Mouse (Mus musculus): ENCODE data around the gene Frmd4b. TPM values are rescaled to one million over a fixed set of nuclear protein-coding genes. Genes with fewer than 3 reads are reported as not detected.

The Frmd4b gene
- polyA plus RNA-seq, 1 experiment from 2014 or later: 22.2 TPM

DNA sequence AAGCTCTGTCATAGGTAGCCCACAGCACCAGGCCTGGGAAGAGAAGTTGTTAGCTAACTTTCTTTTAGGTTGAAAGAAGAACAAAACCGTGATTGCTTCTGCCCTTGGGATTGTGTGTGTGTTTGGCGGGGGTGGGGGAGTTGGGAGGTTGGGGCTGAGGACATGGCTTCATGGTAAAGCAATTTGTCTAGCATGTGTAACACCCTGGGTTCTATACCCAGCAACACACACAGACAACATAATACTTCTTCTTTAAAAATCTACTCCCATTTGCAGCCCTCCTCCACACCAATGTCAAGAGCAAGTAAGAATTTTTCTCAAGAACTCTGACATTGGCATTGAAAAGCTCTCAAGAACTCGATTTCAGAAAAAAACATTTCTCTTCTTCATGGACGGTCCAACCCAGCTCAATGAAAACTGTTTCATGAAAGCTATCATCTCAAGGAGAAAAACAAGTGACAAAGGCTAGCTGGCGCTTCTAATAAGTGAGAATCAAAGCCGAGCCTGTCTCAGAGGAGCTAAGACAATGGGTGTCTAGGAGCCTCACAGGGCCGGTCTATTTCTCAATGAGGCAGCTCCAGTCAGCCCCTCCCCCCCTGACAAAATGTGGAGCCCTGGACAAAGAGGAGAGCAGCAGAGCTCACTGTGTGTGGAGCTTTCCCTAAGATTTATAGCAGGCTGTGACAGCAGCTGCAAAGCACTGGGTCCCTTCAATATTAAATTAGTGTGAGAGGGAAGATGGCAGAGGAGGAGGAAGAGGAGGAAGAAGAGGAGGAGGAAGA, 40.6 kb downstream of the Frmd4b start:
- no peak overlapping the region for H3K27ac ChIP-seq (ENCODE audit: low read length)

DNA sequence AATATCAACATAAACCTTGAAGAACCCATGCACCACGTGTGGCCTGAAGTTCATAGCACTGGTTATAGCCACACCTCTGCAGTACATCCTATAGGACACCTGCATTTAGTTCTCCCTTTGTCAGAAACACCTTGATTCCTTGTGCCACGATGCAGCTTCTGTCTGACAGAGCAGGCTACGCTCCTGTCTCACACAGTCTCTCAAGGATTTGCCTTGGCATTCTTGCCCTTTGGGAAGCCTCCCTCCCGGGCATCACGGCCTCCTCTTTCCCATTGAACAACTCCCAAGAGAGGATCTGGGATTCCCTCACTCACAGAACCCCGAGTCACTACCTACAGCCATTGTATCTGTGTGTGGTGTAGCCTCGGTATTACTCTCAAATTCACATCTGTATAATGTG, 41.2 kb downstream of the Frmd4b start:
- no peaks in the 10 kb centered on the region for H3K27me3 ChIP-seq (ENCODE audit: control insufficient read depth, insufficient read depth, low read length)
- no peaks in the 10 kb centered on the region for H3K9me3 ChIP-seq (ENCODE audit: control insufficient read depth, low read depth, low read length)
- 86% methylated on average over 7 of the region's 7 CpGs for WGBS
- H3K4me1 ChIP-seq (ENCODE audit: control insufficient read depth, insufficient read depth, low read length): no peaks in the 10 kb centered on the region
- H3K4me2 ChIP-seq (replicated peaks; ENCODE audit: low read depth, low read length): no peak overlapping the region
- H3K9ac ChIP-seq (replicated peaks; ENCODE audit: low read depth, low read length): no peak overlapping the region
- ATAC-seq (ENCODE audit: insufficient number of reproducible peaks, insufficient read depth, low FRiP score, low read depth): no peak
- H3K27ac ChIP-seq (ENCODE audit: low read length): no peak overlapping the region
- H3K4me3 ChIP-seq (ENCODE audit: low read depth, low read length): no peak overlapping the region
- no peaks in the 10 kb centered on the region for H3K36me3 ChIP-seq (ENCODE audit: control insufficient read depth, insufficient read depth, low read length)

More for the DNA sequence above, 40.6 kb downstream of the Frmd4b start:
- Histone ChIP-seq H3K36me3 (ENCODE audit: control insufficient read depth, insufficient read depth, low read length) (no peaks in the 10 kb centered on the region), H3K27me3 (ENCODE audit: control insufficient read depth, insufficient read depth, low read length) (no peaks in the 10 kb centered on the region), H3K4me2 (replicated peaks; ENCODE audit: low read depth, low read length) (no peak overlapping the region), H3K9me3 (ENCODE audit: control insufficient read depth, low read depth, low read length) (no peaks in the 10 kb centered on the region), H3K4me1 (ENCODE audit: control insufficient read depth, insufficient read depth, low read length) (no peaks in the 10 kb centered on the region), H3K4me3 (ENCODE audit: low read depth, low read length) (no peak overlapping the region), H3K9ac (replicated peaks; ENCODE audit: low read depth, low read length) (no peak overlapping the region)
- peak; percentile 49; the same call in 1 of the 2 replicates for ATAC-seq (ENCODE audit: insufficient number of reproducible peaks, insufficient read depth, low FRiP score, low read depth)
- WGBS: 46% methylated on average over 7 of the region's 7 CpGs

DNA sequence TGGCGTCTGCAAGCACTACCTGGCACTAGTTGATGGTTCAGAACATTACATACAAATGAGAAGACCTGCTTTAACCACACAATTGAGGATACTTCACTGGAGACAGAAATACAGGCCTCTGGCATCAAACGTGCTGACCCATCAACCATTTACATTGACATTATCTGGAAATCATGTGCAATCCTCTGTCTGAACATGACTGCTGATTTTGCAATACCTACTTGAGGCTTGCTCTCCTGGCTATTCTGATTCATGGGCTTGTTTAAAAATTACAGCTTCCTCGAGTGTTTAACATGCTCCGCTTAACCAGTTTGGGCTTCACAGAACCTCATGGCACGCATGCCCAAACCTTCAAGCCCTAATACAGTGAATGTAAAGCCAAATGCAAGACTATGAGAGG, 42.4 kb downstream of the Frmd4b start:
- 82% methylated on average over 5 of the region's 5 CpGs for WGBS
- Histone ChIP-seq H3K27ac (ENCODE audit: low read length) (no peak overlapping the region), H3K9ac (replicated peaks; ENCODE audit: low read depth, low read length) (no peak overlapping the region), H3K27me3 (ENCODE audit: control insufficient read depth, insufficient read depth, low read length) (no peaks in the 10 kb centered on the region), H3K4me2 (replicated peaks; ENCODE audit: low read depth, low read length) (no peak overlapping the region), H3K36me3 (ENCODE audit: control insufficient read depth, insufficient read depth, low read length) (no peaks in the 10 kb centered on the region), H3K4me1 (ENCODE audit: control insufficient read depth, insufficient read depth, low read length) (no peaks in the 10 kb centered on the region), H3K4me3 (ENCODE audit: low read depth, low read length) (no peak overlapping the region), H3K9me3 (ENCODE audit: control insufficient read depth, low read depth, low read length) (no peaks in the 10 kb centered on the region)
- no peak for ATAC-seq (ENCODE audit: insufficient number of reproducible peaks, insufficient read depth, low FRiP score, low read depth)

DNA sequence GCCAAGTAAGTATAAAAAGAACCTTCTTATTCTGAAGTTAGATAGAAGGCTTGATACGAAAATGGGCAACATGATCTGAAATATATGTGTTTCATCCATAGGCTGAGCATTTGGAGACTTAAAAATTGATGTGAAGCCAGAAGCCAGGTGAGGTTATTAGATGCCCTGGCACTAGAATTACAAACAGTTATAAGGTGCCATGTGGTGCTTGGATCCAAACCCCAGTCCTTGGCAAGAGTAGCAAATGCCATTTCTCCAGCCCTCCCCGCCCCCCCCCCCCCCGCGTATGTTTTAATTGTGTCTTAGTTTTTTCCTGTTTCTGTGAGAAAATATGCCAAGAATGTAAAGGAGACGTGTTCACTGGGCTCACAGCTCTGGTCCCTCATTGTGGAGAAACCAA, 45.1 kb downstream of the Frmd4b start:
- no peak for ATAC-seq (ENCODE audit: insufficient number of reproducible peaks, insufficient read depth, low FRiP score, low read depth)
- no peak overlapping the region for H3K4me2 ChIP-seq (replicated peaks; ENCODE audit: low read depth, low read length)
- no peaks in the 10 kb centered on the region for H3K36me3 ChIP-seq (ENCODE audit: control insufficient read depth, insufficient read depth, low read length)

DNA sequence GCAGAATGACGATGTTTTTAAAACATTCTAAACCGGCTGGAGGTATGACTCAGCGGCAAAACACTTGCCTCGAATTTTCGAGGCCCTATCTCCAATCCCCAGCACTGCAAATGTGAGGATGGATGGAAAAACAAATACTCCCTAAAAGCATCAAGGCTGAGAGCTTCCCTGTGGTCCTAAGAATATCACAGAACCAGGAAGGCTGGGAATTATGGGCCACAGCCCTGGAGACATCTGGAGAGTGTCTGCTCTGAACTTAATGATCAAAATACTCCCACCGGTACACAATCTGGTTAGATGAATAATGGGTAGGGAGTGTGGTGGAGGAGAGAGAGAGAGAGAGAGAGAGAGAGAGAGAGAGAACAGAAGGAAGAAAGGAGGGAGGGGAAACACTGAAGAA, 48.8 kb downstream of the Frmd4b start:
- ATAC-seq (ENCODE audit: insufficient number of reproducible peaks, insufficient read depth, low FRiP score, low read depth): peak; percentile 28; the same call in 1 of the 2 replicates
- H3K4me2 ChIP-seq (replicated peaks; ENCODE audit: low read depth, low read length): no peak overlapping the region
- WGBS: 26% methylated on average over 6 of the region's 6 CpGs

More for the DNA sequence above, 45.1 kb downstream of the Frmd4b start:
- Histone ChIP-seq H3K27ac (ENCODE audit: low read length) (no peak overlapping the region), H3K9ac (replicated peaks; ENCODE audit: low read depth, low read length) (no peak overlapping the region), H3K9me3 (ENCODE audit: control insufficient read depth, low read depth, low read length) (no peaks in the 10 kb centered on the region), H3K27me3 (ENCODE audit: control insufficient read depth, insufficient read depth, low read length) (no peaks in the 10 kb centered on the region), H3K4me3 (ENCODE audit: low read depth, low read length) (no peak overlapping the region), H3K4me1 (ENCODE audit: control insufficient read depth, insufficient read depth, low read length) (no peaks in the 10 kb centered on the region)
- WGBS: 87% methylated on average over 5 of the region's 5 CpGs

DNA sequence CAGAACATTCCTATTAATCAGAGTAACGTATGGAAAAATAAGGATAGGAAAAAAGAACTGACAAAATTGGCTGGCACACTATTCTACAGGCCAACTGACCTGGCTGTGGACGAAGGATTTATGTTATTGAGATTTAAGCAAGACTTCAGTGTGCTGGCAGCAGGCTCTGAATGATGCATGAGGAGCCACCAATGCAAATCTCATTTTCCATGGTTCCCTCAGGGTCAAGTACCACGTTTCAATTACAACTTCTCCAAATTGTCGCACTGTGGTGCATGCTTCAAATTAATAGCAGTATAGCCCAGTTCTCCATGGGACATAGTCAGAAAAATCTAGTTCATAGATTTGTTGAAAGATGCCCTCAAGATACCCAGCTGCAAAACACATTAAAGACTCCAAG, 50.6 kb downstream of the Frmd4b start:
- Histone ChIP-seq H3K4me3 (ENCODE audit: low read depth, low read length) (no peak overlapping the region), H3K27me3 (ENCODE audit: control insufficient read depth, insufficient read depth, low read length) (no peaks in the 10 kb centered on the region)
- 74% methylated on average over 4 of the region's 4 CpGs for WGBS

More for the DNA sequence above, 48.8 kb downstream of the Frmd4b start:
- no peak overlapping the region for H3K27ac ChIP-seq (ENCODE audit: low read length)
- H3K9me3 ChIP-seq (ENCODE audit: control insufficient read depth, low read depth, low read length): no peaks in the 10 kb centered on the region
- no peaks in the 10 kb centered on the region for H3K36me3 ChIP-seq (ENCODE audit: control insufficient read depth, insufficient read depth, low read length)
- no peak overlapping the region for H3K9ac ChIP-seq (replicated peaks; ENCODE audit: low read depth, low read length)
- H3K4me3 ChIP-seq (ENCODE audit: low read depth, low read length): no peak overlapping the region
- no peaks in the 10 kb centered on the region for H3K27me3 ChIP-seq (ENCODE audit: control insufficient read depth, insufficient read depth, low read length)
- H3K4me1 ChIP-seq (ENCODE audit: control insufficient read depth, insufficient read depth, low read length): no peaks in the 10 kb centered on the region

DNA sequence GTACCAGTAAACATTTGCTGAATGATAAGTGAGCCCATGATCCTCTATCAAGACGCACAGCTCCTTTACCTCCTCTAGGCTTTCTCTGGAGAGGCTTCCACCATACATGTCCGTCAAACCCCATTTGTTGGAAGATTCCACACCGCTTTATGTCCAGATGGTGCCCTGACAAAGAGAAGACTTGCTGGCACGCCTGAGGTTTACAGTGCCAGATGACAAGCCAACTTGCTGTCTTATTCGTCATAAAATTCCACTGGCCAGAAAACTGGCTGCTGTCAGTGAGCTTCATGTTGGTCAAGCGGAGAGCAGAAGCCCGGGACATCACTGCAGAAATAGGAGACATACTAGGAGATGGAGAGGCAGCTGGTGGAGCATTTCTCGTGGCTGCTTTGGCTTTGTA, 60.2 kb downstream of the Frmd4b start:
- Histone ChIP-seq H3K27me3 (ENCODE audit: control insufficient read depth, insufficient read depth, low read length) (no peaks in the 10 kb centered on the region), H3K4me3 (ENCODE audit: low read depth, low read length) (no peak overlapping the region), H3K9me3 (ENCODE audit: control insufficient read depth, low read depth, low read length) (no peaks in the 10 kb centered on the region), H3K36me3 (ENCODE audit: control insufficient read depth, insufficient read depth, low read length) (no peaks in the 10 kb centered on the region), H3K4me2 (replicated peaks; ENCODE audit: low read depth, low read length) (no peak overlapping the region), H3K4me1 (ENCODE audit: control insufficient read depth, insufficient read depth, low read length) (no peaks in the 10 kb centered on the region), H3K9ac (replicated peaks; ENCODE audit: low read depth, low read length) (no peak overlapping the region), H3K27ac (ENCODE audit: low read length) (no peak overlapping the region)
- 78% methylated on average over 8 of the region's 8 CpGs for WGBS
- ATAC-seq (ENCODE audit: insufficient number of reproducible peaks, insufficient read depth, low FRiP score, low read depth): no peak

More for the DNA sequence above, 50.6 kb downstream of the Frmd4b start:
- no peak for ATAC-seq (ENCODE audit: insufficient number of reproducible peaks, insufficient read depth, low FRiP score, low read depth)
- Histone ChIP-seq H3K27ac (ENCODE audit: low read length) (no peak overlapping the region), H3K9ac (replicated peaks; ENCODE audit: low read depth, low read length) (no peak overlapping the region), H3K36me3 (ENCODE audit: control insufficient read depth, insufficient read depth, low read length) (no peaks in the 10 kb centered on the region), H3K4me1 (ENCODE audit: control insufficient read depth, insufficient read depth, low read length) (no peaks in the 10 kb centered on the region), H3K9me3 (ENCODE audit: control insufficient read depth, low read depth, low read length) (no peaks in the 10 kb centered on the region), H3K4me2 (replicated peaks; ENCODE audit: low read depth, low read length) (no peak overlapping the region)

DNA sequence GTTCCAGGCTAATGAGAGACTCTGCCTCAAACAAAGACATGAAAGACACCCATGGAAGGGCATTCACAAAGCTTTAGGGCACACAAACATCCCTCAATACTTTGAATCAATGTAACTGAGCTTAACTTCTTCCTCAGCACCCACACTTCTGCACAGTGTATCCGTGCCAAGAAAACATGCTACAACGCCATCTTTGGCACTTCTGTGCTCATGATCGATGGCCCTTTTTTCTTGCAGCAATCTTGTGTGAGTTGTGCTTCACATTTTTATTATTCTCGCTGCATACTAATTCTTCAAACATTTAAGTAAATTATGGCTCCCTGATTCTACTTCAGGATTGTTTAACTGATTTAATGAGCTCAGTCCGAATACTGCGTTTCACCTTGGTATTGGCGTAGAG, 61.7 kb downstream of the Frmd4b start:
- Histone ChIP-seq H3K27ac (ENCODE audit: low read length) (no peak overlapping the region), H3K27me3 (ENCODE audit: control insufficient read depth, insufficient read depth, low read length) (no peaks in the 10 kb centered on the region), H3K4me2 (replicated peaks; ENCODE audit: low read depth, low read length) (no peak overlapping the region), H3K9ac (replicated peaks; ENCODE audit: low read depth, low read length) (no peak overlapping the region), H3K36me3 (ENCODE audit: control insufficient read depth, insufficient read depth, low read length) (no peaks in the 10 kb centered on the region), H3K9me3 (ENCODE audit: control insufficient read depth, low read depth, low read length) (no peaks in the 10 kb centered on the region), H3K4me1 (ENCODE audit: control insufficient read depth, insufficient read depth, low read length) (no peaks in the 10 kb centered on the region), H3K4me3 (ENCODE audit: low read depth, low read length) (no peak overlapping the region)
- 93% methylated on average over 7 of the region's 7 CpGs for WGBS
- no peak for ATAC-seq (ENCODE audit: insufficient number of reproducible peaks, insufficient read depth, low FRiP score, low read depth)

DNA sequence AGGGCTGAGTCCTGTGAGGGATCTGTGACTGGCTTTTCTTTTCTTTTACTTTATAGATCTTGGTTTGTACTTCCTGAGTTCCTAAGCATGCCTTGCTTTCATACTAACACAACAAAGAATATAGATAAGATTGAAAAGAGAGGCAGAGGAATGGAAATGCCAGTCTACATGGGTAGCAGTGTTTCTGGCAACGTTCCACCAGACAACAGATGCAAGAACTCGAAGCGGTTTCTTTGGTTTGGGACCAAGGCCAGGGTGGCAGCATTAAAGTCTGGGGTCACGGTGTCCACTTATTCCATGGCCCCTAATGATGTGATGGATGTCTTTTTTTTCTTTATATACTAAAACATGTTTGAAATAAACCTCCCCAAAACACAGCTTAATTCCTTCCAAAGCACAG, 63.9 kb downstream of the Frmd4b start:
- 58% methylated on average over 4 of the region's 4 CpGs for WGBS
- no peak overlapping the region for H3K4me2 ChIP-seq (replicated peaks; ENCODE audit: low read depth, low read length)
- H3K9ac ChIP-seq (replicated peaks; ENCODE audit: low read depth, low read length): no peak overlapping the region
- H3K4me3 ChIP-seq (ENCODE audit: low read depth, low read length): no peak overlapping the region
- no peaks in the 10 kb centered on the region for H3K36me3 ChIP-seq (ENCODE audit: control insufficient read depth, insufficient read depth, low read length)
- no peaks in the 10 kb centered on the region for H3K27me3 ChIP-seq (ENCODE audit: control insufficient read depth, insufficient read depth, low read length)
- no peak overlapping the region for H3K27ac ChIP-seq (ENCODE audit: low read length)
- no peak for ATAC-seq (ENCODE audit: insufficient number of reproducible peaks, insufficient read depth, low FRiP score, low read depth)
- no peaks in the 10 kb centered on the region for H3K9me3 ChIP-seq (ENCODE audit: control insufficient read depth, low read depth, low read length)
- H3K4me1 ChIP-seq (ENCODE audit: control insufficient read depth, insufficient read depth, low read length): no peaks in the 10 kb centered on the region
